Mouse (Mus musculus) forebrain, embryonic 14.5 days (tissue): ENCODE results near the gene Zfp54. TPM values are rescaled to one million over a fixed set of nuclear protein-coding genes. Genes with fewer than 3 reads are reported as not detected.

Experiments used
- polyA plus RNA-seq: library from polyadenylated mRNA; unstranded; fragments of >200 nt; fragmentation: Nextera tagmentation; extraction: Ambion mirVana; gene quantifications from 2 replicates; pipeline ENCODE4 v1.2.1, GENCODE M21; 2014

Gene Zfp54
- polyA plus RNA-seq, 1 experiment from 2014 or later, result 6.0 TPM

Other genes starting within 250 kb of the Zfp54 start
- not detected in 2 replicates for gene Vmn1r234, start 197.1 kb upstream of the Zfp54 start, polyA plus RNA-seq
- gene Vmn1r235, start 166.8 kb upstream of the Zfp54 start, polyA plus RNA-seq, result not detected in 2 replicates
- not detected in 2 replicates for gene Vmn1r236, start 140.3 kb upstream of the Zfp54 start, polyA plus RNA-seq
- gene Vmn1r237, start 111.4 kb upstream of the Zfp54 start, polyA plus RNA-seq, result not detected in 2 replicates
- 4.6 and 6.1 TPM in 2 replicates for gene Zfp677, start 39.5 kb upstream of the Zfp54 start, polyA plus RNA-seq
- gene Zfp51, start 27.1 kb downstream of the Zfp54 start, polyA plus RNA-seq, result 14.4 and 16.0 TPM in 2 replicates
- gene Zfp53, start 65.8 kb downstream of the Zfp54 start, polyA plus RNA-seq, result 9.3 and 11.6 TPM in 2 replicates
- gene Zfp52, start 112.3 kb downstream of the Zfp54 start, polyA plus RNA-seq, result 1.4 and 1.9 TPM in 2 replicates
- 22.7 and 23.0 TPM in 2 replicates for gene Zfp948, start 143.8 kb downstream of the Zfp54 start, polyA plus RNA-seq
- gene Zfp983, start 227.4 kb downstream of the Zfp54 start, polyA plus RNA-seq, result 11.8 and 14.8 TPM in 2 replicates